Mouse (Mus musculus): ENCODE data around the gene Pla2g6. TPM values are rescaled to one million over a fixed set of nuclear protein-coding genes. Genes with fewer than 3 reads are reported as not detected.

Pla2g6 gene
- polyA plus RNA-seq, 1 experiment from 2014 or later = 11.4 TPM

DNA sequence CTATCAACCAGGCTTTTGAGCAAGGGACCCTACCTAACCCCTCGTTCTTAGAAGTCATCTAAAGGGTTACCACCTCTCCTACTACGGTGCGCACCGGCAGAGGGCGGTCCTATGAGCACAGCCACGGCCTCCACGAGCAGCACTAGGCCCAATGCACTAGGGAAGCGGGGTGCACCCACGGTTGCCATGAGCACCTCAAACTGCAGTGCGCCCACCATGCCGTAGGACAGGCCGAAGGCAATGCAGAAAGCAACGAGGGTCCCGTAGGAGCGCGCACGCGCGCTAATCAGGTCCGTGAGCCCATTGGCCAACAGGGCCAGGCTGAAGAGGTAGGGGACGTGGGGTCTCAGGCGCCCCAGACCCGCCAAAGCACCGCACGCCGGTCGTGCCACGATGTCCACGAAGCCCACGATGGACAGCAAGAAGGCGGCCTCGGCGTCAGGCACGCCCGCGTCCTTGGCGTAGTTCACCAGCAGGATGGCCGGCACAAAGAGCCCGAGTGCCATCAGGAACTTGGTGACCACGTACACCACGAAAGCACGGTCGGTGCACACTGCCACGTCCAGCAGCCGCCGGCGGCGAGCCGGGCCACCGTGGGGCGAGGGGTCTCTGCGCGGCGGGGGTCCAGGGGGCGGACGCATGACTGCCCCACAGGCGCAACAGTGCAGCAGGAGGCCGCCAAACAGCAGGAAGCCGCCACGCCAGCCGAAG, 76.3 kb downstream of the Pla2g6 start:
- peak; percentile 40; the same call in 1 of the 2 replicates for ATAC-seq (ENCODE audit: low read depth)

DNA sequence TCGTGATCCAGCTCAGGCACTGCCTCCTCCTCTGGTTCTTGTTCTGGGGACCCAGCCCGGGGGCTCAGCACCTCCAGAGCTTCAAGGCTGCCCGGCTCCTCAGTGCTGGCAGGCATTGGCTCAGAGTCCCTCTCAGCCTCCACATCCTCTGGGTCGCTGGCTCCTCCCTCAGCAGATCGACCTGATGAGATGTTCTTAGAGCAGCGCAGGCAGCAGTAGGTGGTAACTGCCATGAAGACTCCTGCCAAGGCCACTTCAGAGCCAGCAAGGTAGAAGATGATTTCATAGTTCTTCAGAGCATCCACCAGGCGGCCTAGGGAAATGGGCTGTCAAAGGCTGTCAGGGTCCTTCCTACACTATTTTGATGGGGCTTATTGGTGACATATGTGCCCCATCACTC, 77.0 kb downstream of the Pla2g6 start:
- Histone ChIP-seq H3K4me2 (no peak overlapping the region), H3K36me3 (peaks cover 18% of the 10 kb centered on the region), H3K4me3 (replicated peaks) (no peak overlapping the region), H3K9ac (no peak overlapping the region), H3K4me1 (replicated peaks) (peaks cover 9% of the 10 kb centered on the region; the same call in 1 of the 2 replicates), H3K27me3 (peaks cover 57% of the 10 kb centered on the region), H3K9me3 (replicated peaks) (no peaks in the 10 kb centered on the region), H3K27ac (no peak overlapping the region)
- 36% methylated on average over 7 of the region's 7 CpGs for WGBS (ENCODE audit: insufficient replicate concordance)
- no peak for DNase-seq
- no peak for ATAC-seq (ENCODE audit: low read depth)

More for the DNA sequence above, 76.3 kb downstream of the Pla2g6 start:
- Histone ChIP-seq H3K4me1 (replicated peaks) (peaks cover 9% of the 10 kb centered on the region; the same call in 1 of the 2 replicates), H3K9me3 (replicated peaks) (no peaks in the 10 kb centered on the region), H3K4me3 (replicated peaks) (peak overlapping the region; percentile 34), H3K27ac (no peak overlapping the region), H3K27me3 (peaks cover 57% of the 10 kb centered on the region), H3K9ac (no peak overlapping the region), H3K4me2 (peak overlapping the region; percentile 42), H3K36me3 (peaks cover 11% of the 10 kb centered on the region)
- 4% methylated on average over 61 of the region's 61 CpGs for WGBS (ENCODE audit: insufficient replicate concordance)
- DNase-seq = no peak

DNA sequence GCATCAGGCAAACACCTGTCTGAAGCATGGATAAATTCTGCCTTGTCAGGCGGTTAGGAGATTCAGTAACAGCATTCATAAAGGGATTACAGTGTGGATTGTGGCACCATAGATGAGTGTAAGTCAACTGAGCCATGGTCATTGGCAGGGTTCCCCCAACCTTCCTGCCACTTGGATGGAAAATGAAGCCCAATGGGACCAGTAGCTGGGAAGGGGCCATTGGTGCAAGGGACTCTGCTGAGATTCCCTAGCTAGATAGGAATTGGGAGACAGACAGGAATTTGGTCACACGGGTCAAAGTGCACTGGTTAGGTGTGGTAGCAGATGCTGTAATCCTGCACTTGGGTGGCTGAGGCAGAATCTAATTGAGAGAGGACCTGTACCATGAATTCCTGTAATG, 78.0 kb downstream of the Pla2g6 start:
- no peak overlapping the region for H3K9ac ChIP-seq
- H3K36me3 ChIP-seq = peaks cover 28% of the 10 kb centered on the region
- DNase-seq = no peak
- no peaks in the 10 kb centered on the region for H3K9me3 ChIP-seq (replicated peaks)
- WGBS (ENCODE audit: insufficient replicate concordance) = 55% methylated on average over 2 of the region's 2 CpGs
- peaks cover 51% of the 10 kb centered on the region for H3K27me3 ChIP-seq
- no peak overlapping the region for H3K4me3 ChIP-seq (replicated peaks)
- no peak overlapping the region for H3K27ac ChIP-seq
- no peak overlapping the region for H3K4me2 ChIP-seq
- peaks cover 9% of the 10 kb centered on the region; the same call in 1 of the 2 replicates for H3K4me1 ChIP-seq (replicated peaks)
- ATAC-seq (ENCODE audit: low read depth) = no peak

DNA sequence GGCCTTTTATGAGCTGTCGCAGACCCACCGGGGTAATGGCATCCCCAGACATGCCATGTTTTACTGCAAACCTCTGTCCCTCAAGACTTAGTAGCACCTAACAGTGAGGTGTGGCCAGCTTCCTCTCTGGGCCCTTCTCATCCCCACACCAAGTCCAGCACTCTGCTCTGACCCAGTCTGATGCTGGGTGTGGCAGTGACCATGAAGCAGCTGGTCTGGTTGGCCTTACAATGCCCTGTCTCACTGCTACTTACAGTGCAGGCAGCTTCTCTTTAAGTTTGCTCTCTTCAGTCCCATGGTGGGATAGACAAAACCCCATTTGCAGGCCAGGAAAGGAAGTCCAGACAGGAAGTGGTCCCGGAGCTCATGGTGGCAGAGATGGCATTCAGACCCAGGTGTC, 82.9 kb downstream of the Pla2g6 start:
- WGBS (ENCODE audit: insufficient replicate concordance) = 70% methylated on average over 3 of the region's 3 CpGs
- no peak for ATAC-seq (ENCODE audit: low read depth)
- no peak overlapping the region for H3K4me3 ChIP-seq (replicated peaks)

DNA sequence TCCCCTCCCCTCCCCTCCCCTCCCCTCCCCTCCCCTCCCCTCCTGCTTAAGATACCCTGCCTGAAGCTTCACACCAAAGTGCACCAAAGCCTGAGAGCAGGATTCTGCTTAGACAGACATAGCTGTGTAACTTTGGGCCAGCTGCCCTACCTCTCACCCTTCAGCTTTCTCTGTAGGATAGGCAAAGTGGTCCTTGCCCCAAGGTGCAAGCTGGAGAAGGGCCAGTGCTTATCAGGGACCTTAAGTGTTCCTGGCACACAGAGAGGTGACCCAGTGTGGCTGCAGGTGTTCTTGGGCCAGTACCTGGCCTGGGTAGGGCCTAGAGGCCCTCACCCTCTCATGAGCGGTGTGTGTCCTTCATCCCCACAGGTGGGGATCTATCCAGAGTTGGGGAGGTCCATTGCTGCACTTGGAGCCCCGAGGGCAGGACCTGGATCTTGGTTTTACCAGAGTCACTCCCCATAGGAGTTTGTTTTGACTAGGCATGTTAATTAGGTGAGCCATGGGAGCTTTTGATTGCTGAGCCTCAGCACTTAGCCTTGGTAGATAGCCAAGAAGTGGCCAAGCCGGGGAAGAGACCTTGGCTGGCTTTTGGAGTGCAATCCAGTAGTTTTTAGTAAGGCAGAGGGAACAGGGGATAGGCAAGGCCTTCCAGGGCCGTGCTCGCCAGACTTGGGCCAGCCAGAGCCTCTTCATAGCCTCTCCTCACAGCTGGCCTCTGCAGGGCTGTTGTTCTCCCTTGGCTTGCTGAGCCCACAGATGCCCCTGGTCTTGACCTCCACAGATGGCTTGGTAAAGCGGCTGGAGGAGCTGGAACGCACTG, 83.9 kb downstream of the Pla2g6 start:
- no peak overlapping the region for H3K27ac ChIP-seq
- WGBS (ENCODE audit: insufficient replicate concordance) = 76% methylated on average over 7 of the region's 7 CpGs
- DNase-seq = no peak

More for the DNA sequence above, 82.9 kb downstream of the Pla2g6 start:
- Histone ChIP-seq H3K27ac (no peak overlapping the region), H3K4me1 (replicated peaks) (peaks cover 3% of the 10 kb centered on the region; the same call in 1 of the 2 replicates), H3K9me3 (replicated peaks) (no peaks in the 10 kb centered on the region), H3K9ac (no peak overlapping the region), H3K27me3 (0 out of 2 replicates have a peak, but pooled peaks cover 4% of the 10 kb centered on the region), H3K4me2 (no peak overlapping the region), H3K36me3 (peaks cover 60% of the 10 kb centered on the region)
- no peak for DNase-seq

DNA sequence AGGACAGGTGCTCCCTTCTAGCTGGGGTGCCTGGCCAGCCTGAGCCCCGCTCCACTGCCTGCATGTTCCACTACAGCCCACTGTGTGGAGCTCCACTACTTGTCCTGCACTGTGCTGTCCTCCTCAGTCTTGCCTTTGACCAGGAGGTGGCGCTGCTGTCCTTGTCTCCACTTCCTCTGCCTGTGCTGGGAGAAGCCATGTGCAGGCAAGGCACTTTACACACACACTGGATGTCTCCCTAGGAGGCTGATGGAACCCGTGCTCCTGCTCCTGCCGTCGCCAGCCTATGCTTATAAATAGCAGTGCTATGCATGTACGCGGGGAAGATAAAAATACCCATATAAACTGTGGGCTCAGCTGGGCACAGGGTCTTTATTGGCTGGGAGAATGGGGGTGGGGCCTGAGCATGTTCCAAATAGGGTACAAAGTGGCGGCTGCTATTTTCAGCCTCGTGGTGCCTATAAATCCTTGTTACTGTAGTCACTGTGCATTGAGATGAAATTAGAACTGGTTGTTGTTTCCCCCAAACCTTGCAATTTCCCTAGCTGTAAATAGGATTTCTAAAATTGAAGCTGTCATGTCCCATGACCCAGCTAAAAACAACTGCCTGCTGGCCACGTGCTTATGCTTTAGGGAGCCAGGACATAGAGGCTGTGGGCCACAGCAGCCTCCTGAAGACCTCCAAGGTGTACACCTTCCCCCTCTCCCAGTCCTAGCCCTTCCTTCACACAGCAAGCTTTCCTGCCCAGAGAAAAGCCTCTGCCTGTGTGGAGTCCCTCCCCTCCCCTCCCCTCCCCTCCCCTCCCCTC, 84.8 kb downstream of the Pla2g6 start:
- peaks cover 66% of the 10 kb centered on the region for H3K36me3 ChIP-seq
- no peak overlapping the region for H3K9ac ChIP-seq
- DNase-seq = peak; percentile 84
- no peak overlapping the region for H3K4me3 ChIP-seq (replicated peaks)
- 11% methylated on average over 10 of the region's 10 CpGs for WGBS (ENCODE audit: insufficient replicate concordance)
- no peaks in the 10 kb centered on the region for H3K9me3 ChIP-seq (replicated peaks)
- ATAC-seq (ENCODE audit: low read depth) = peak; percentile 89
- H3K27ac ChIP-seq = no peak overlapping the region
- no peaks in the 10 kb centered on the region for H3K27me3 ChIP-seq
- H3K4me2 ChIP-seq = no peak overlapping the region
- H3K4me1 ChIP-seq (replicated peaks) = peaks cover 3% of the 10 kb centered on the region; the same call in 1 of the 2 replicates

More for the DNA sequence above, 83.9 kb downstream of the Pla2g6 start:
- ATAC-seq (ENCODE audit: low read depth) = no peak
- H3K4me3 ChIP-seq (replicated peaks) = no peak overlapping the region
- peaks cover 3% of the 10 kb centered on the region; the same call in 1 of the 2 replicates for H3K4me1 ChIP-seq (replicated peaks)
- peaks cover 68% of the 10 kb centered on the region for H3K36me3 ChIP-seq
- H3K4me2 ChIP-seq = no peak overlapping the region
- H3K9ac ChIP-seq = no peak overlapping the region
- H3K27me3 ChIP-seq = no peaks in the 10 kb centered on the region
- no peaks in the 10 kb centered on the region for H3K9me3 ChIP-seq (replicated peaks)

DNA sequence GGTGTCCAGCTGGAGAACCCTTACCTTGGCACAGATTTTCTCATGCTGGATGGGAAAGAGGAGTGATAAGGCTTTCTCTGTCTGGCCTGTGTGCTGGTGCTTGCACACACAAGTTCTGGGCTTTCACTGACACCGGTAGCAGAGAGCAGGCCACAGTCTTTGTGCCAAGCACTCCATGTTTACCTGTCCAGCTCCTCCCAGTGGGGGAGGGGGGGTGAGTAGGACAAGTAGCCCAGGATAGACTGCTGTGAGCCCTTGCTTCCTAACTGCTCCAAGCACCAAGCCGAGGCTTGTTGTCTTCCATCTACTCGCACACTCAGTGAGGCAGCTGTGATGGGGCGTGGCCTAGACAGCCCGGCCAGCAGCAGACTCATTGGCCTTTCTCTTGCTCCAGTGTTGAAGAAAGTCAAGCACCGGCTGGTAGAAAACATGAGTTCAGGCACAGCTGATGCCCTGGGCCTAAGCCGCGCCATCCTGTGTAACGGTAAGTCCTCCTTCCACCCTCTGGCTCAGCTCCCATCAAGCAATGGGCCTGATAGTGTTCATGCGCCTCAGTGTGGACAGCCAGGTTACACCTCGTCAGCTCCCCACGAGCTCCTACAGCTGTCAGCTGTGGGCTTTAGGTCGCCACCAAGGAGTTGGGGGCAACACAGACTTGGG, 85.5 kb downstream of the Pla2g6 start:
- Histone ChIP-seq H3K4me3 (replicated peaks) (no peak overlapping the region), H3K4me2 (no peak overlapping the region), H3K36me3 (peaks cover 72% of the 10 kb centered on the region), H3K27me3 (no peaks in the 10 kb centered on the region), H3K4me1 (replicated peaks) (peaks cover 3% of the 10 kb centered on the region; the same call in 1 of the 2 replicates), H3K27ac (no peak overlapping the region), H3K9me3 (replicated peaks) (no peaks in the 10 kb centered on the region), H3K9ac (no peak overlapping the region)
- peak; percentile 1; the same call in 1 of the 2 replicates for ATAC-seq (ENCODE audit: low read depth)
- WGBS (ENCODE audit: insufficient replicate concordance) = 69% methylated on average over 13 of the region's 13 CpGs
- DNase-seq = no peak

DNA sequence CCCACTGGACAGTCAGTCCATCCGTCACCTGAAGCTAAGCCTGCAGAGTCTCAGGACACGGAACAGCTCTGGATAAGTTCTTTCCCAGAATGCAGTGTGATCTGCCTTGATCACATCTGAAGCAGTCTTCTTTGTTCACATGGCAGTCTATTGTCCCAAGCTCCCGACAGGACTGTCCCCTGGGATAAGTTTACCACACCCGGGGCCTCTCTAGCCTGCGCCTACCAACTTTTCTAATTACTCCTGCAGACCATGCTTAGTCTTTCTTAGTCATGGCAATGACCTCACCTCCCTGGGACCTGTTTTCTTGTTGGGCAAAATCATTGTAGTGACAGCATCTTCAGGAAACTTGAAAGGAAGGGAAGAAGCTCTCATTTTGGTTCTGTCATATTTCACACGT, 90.2 kb downstream of the Pla2g6 start:
- H3K4me3 ChIP-seq (replicated peaks) = no peak overlapping the region
- no peak overlapping the region for H3K9ac ChIP-seq
- no peak for ATAC-seq (ENCODE audit: low read depth)
- H3K9me3 ChIP-seq (replicated peaks) = no peaks in the 10 kb centered on the region
- H3K4me2 ChIP-seq = no peak overlapping the region
- no peak overlapping the region for H3K27ac ChIP-seq
- no peaks in the 10 kb centered on the region; the same call in 1 of the 2 replicates for H3K4me1 ChIP-seq (replicated peaks)
- no peak for DNase-seq
- no peaks in the 10 kb centered on the region for H3K27me3 ChIP-seq
- 82% methylated on average over 6 of the region's 6 CpGs for WGBS (ENCODE audit: insufficient replicate concordance)
- H3K36me3 ChIP-seq = peaks cover 62% of the 10 kb centered on the region
